Mouse (Mus musculus) bone marrow macrophage, adult 2 months (primary cell): Measurements from ENCODE around the gene Epo.

Experiments used
- CTCF ChIP-seq: IDR thresholded peaks from 2 replicates; pipeline ENCODE4 v1.5.1; 2012; ENCODE audit warnings: low read depth, mild to moderate bottlenecking, low read length, moderate library complexity
- POLR2A ChIP-seq: IDR thresholded peaks from 2 replicates; pipeline ENCODE4 v1.6.1; 2012; ENCODE audit warnings: mild to moderate bottlenecking, low read depth, low read length, borderline replicate concordance

GRCm38 (mm10) chr5:137511706-137512105 lies 21.3 kb downstream of the Epo start:
- no peak for TF ChIP-seq CTCF
- no peak for TF ChIP-seq POLR2A
